Mouse (Mus musculus) hindbrain, postnatal 0 days (tissue): ENCODE data around the gene Hlcs. TPM values are rescaled to one million over a fixed set of nuclear protein-coding genes. Genes with fewer than 3 reads are reported as not detected.

Experiments used
- ATAC-seq: fragments of 200-750 bp; cut with Nextera tagmentation; 2 replicates; pipeline ENCODE4 v1.8.0; 2017; ENCODE audit warnings: mild to moderate bottlenecking, moderate TSS enrichment, moderate library complexity
- DNase-seq: peaks from one replicate; pipeline ENCODE4 v3.0.0-alpha.2; 2015; ENCODE audit warnings: low spot score
- H3K27ac ChIP-seq: fragments of 300-500 bp; sonication (generic); 2 replicates; pipeline ENCODE4 v1.5.1; 2014; ENCODE audit warnings: mild to moderate bottlenecking
- H3K27me3 ChIP-seq: fragments of 300-500 bp; sonication (generic); 2 replicates; pipeline ENCODE4 v1.6.1; 2014; ENCODE audit warnings: low read length, mixed read lengths; ENCODE audit not compliant: insufficient read depth
- H3K36me3 ChIP-seq: fragments of 300-500 bp; sonication (generic); 2 replicates; pipeline ENCODE4 v1.6.1; 2014; ENCODE audit warnings: low read length, mixed read lengths; ENCODE audit not compliant: insufficient read depth
- H3K4me1 ChIP-seq: fragments of 300-500 bp; sonication (generic); 2 replicates; pipeline ENCODE4 v1.6.1; 2014; ENCODE audit warnings: antibody characterized with exemption, low read length, mixed read lengths; ENCODE audit not compliant: insufficient read depth
- H3K4me2 ChIP-seq: fragments of 300-500 bp; sonication (generic); 2 replicates; pipeline ENCODE4 v1.6.1; 2014; ENCODE audit warnings: low read depth, mild to moderate bottlenecking, low read length, moderate library complexity, mixed read lengths
- H3K4me3 ChIP-seq: fragments of 300-500 bp; sonication (generic); 2 replicates; pipeline ENCODE4 v1.5.1; 2014; ENCODE audit warnings: low read length
- H3K9ac ChIP-seq: fragments of 300-500 bp; sonication (generic); replicated peaks from 2 replicates; pipeline ENCODE4 v1.6.1; 2014; ENCODE audit warnings: mild to moderate bottlenecking, low read length, moderate library complexity, mixed read lengths
- H3K9me3 ChIP-seq: fragments of 300-500 bp; sonication (generic); 2 replicates; pipeline ENCODE4 v1.6.1; 2016; ENCODE audit warnings: low read length, mixed read lengths
- CTCF ChIP-seq: IDR thresholded peaks from 2 replicates; pipeline ENCODE4 v1.5.1; 2016; ENCODE audit warnings: antibody characterized with exemption, control low read depth, low read depth
- WGBS: fragments of 180-500 bp; shearing (Covaris S2); extraction: QIAGEN DNeasy Blood & Tissue Kit; methylation state at CpG from one replicate; pipeline ENCODE4 v1.1.7; 2014; 5-methylcytosine and 5-hydroxymethylcytosine counted together
- polyA plus RNA-seq: library from polyadenylated mRNA; unstranded; fragments of >200 nt; fragmentation: Nextera tagmentation; extraction: Ambion mirVana; gene quantifications from 2 replicates; pipeline ENCODE4 v1.2.1, GENCODE M21; 2015
- total RNA-seq: library from RNA; depleted of rRNA; stranded (reverse); fragments of >200 nt; gene quantifications from 2 replicates; pipeline ENCODE4 v1.2.3, GENCODE M21; 2014

Gene Hlcs
- total and polyA plus RNA-seq, 2 experiments from 2014 or later, result 7.3 to 8.1 TPM

DNA sequence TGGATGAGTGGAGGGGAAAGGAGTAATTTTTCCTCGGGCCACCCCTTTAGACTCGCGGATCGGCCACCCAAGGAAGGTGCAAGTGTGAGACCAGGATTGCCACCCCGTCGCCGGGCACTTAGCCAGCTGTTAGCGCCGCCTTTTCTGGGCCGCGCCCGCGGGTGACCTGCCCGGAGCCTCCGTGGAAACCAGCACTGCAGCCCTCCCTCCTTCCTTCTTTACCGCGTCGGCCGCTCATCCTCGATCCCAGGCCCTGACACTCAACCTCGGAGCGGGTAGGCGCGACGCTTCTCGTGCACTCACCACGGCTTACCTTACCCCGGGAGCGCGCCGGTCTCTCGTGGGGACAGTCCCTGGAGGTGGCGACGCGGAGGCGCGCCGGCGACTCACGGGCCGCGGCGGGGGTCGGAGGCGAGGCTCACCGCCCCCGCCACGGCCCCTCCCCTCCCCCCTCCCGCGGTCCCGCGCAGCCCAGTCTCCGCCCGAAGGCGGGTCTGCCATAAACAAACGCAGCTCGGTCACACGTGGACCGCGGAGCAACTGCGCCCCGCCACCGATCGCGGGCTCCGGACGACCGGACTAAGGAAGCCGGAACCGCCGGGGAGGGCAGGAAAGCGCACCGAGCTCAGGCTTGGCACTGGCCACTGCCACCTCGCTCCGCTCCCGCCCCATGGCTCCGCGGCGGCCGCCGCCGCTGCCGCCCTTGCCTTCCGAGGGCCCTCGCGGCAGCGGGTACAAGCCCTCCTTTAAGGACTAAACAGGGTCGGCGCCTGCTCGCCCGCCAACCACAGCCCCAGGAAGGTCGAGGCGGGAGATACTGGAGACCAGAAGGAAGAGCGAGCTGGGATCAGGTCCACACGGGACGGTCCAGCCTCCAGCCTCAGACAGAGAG is 228.4 kb downstream of the Hlcs start, which contains the start of gene Sim2:
Gene Sim2, plus strand, starts transcription at position 221 of the 892 bp plus-strand sequence.
- no peak for DNase-seq
- Histone ChIP-seq H3K27ac (no peak within 1 kb of the TSS), H3K9me3 (no peaks in the 10 kb centered on the region), H3K9ac (no peak within 1 kb of the TSS), H3K4me1 (no peaks in the 10 kb centered on the region), H3K36me3 (no peaks in the 10 kb centered on the region), H3K27me3 (peaks cover 89% of the 10 kb centered on the region), H3K4me2 (peak within 1 kb of the TSS; percentile 44), H3K4me3 (peak within 1 kb of the TSS; percentile 27)
- ATAC-seq, result no peak
- no peak for TF ChIP-seq CTCF
- under 1% methylated on average over 72 of the region's 96 CpGs for WGBS

DNA sequence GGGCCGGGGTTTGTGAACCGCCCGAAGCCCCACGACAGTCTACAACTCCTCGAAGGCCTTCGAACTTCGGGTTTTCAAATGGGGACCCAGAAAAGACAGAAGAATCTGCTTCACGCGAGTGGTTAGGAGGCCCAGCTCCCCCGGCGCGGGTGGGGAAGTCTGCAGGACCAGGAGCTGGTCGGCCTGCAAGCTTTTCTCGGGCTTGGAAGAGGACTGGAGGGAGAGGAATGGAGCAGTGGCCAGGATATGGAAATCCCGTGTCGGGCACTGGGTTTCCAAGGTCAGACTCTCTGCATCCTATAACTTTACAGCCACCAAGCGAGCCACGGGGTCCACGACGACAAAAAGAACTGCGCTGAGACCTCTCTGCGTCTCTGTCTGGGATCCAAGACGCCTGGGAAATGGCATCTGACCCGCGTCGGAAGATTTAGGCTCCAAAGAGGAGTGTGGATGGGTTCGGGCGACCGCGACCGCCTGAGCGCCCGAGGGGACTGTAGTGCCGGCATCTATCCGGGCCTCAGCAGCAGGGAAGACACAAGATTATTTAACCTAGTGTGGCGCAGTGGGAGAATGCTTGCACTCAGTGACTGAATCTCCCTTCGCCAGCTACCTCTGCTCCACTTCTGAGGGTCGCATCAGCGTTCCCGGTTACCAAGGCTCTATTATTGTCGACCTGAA is 229.4 kb downstream of the Hlcs start:
- Histone ChIP-seq H3K9ac (no peak overlapping the region), H3K4me3 (no peak overlapping the region), H3K27ac (no peak overlapping the region), H3K36me3 (no peaks in the 10 kb centered on the region), H3K9me3 (no peaks in the 10 kb centered on the region), H3K4me1 (no peaks in the 10 kb centered on the region), H3K27me3 (peaks cover 89% of the 10 kb centered on the region), H3K4me2 (no peak overlapping the region)
- TF ChIP-seq CTCF, result no peak
- WGBS, result 2% methylated on average over 41 of the region's 41 CpGs
- ATAC-seq, result no peak
- no peak for DNase-seq

DNA sequence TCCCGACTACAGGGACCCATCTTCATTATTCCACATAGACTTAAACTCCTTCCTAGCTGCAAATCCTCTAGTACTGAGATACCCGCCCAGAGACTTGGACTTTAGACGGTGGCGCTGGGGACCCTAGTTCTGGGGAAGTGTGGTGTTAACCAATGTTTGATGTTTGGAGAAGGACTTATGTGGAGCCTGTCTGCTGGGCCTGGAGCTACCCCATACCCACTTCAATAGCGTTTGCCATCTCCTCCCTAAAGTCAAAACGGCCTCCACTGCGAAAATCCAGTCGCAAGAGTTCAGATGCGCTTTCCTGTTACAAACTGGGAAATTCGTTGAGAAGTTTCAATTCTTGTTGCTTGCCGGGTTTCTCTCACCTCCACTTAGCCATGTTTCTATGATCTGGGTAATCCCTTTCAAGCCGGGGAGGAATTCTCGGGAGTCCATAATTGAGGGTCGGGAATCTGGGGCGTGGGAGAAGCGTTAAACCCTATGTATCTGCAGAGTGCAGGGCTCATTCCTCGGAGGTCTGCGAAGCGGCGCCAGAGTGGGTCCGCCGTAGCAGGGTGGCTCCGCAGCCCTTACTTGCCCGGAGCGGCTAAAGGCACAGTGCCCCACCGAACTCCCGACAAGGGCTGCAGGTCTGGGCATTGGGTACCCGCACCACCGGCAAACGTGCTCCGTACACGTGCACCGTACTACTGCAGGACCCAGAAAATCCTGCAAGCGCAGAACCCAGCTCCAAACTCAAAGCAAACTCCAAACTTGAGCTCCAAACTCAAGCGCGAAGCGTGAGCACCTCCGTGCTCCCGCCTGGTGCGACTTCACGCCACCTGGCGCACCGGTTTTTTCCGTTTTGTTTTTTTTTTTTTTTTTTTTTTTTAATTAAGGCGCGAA is 230.2 kb downstream of the Hlcs start:
- Histone ChIP-seq H3K4me3 (no peak overlapping the region), H3K27me3 (peaks cover 87% of the 10 kb centered on the region), H3K4me1 (no peaks in the 10 kb centered on the region), H3K9me3 (no peaks in the 10 kb centered on the region), H3K4me2 (no peak overlapping the region), H3K9ac (no peak overlapping the region), H3K27ac (no peak overlapping the region), H3K36me3 (no peaks in the 10 kb centered on the region)
- ATAC-seq (no peak), DNase-seq (no peak)
- WGBS, result 1% methylated on average over 46 of the region's 46 CpGs
- no peak for TF ChIP-seq CTCF

DNA sequence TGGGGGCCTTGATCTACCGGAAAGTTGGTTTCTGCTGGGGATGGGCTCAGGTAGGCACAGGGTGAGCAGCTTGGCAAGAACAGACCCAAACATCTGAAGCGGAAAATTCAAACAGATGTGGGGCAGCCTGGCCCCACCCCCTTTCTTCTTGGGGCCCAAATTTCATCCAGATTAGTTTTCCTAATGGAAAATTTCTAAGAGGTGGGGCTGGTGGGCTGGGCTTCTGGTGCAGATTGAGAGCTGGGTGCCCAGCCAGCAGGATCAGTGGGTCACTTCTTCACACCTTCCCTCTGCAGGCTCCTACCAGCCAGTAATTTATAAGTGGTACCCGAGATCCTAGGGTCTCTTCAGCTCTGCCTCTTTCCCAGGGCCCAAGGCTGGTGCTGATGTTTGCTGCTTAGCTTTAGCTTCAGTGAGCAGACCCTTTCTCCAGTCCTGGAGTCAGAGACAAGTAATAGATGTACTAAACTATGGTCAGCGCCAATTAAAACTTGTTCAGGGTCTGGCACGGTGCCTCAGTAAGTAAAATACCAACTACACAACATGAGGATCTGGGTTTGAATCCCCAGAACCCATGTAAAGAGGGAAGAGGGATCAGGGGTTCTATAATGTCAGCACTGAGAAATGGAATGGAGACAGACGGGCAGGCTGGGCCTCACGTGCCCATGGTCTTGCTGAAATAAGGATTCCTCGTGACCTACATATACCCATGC is 231.2 kb downstream of the Hlcs start:
- 9% methylated on average over 8 of the region's 8 CpGs for WGBS
- ATAC-seq, result no peak

DNA sequence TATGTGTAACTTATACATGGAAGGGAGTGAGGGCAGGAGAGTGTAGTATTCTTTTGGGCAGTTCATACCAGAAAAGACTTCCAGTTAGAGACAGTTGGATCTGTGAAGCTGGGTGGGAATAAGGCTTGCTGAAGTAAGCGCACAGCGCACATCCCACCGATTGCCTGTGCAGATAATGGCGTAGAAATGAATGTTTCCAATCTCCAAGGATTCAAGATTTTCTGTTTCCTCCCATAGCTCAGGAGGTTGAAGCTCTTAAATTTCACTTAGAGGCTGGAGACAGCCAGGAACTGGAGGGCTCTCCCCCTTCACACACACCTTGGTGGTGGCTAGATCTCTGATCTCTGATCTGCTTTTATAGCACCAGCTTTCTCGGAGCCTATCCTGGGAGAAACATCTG is 231.8 kb downstream of the Hlcs start:
- ATAC-seq, result no peak
- DNase-seq, result no peak
- Histone ChIP-seq H3K9me3 (no peaks in the 10 kb centered on the region), H3K4me2 (no peak overlapping the region), H3K4me1 (no peaks in the 10 kb centered on the region), H3K4me3 (no peak overlapping the region), H3K27ac (no peak overlapping the region), H3K27me3 (peaks cover 87% of the 10 kb centered on the region), H3K36me3 (no peaks in the 10 kb centered on the region), H3K9ac (no peak overlapping the region)
- WGBS, result 11% methylated on average over 5 of the region's 5 CpGs
- no peak for TF ChIP-seq CTCF

More for the DNA sequence above, 231.2 kb downstream of the Hlcs start:
- Histone ChIP-seq H3K36me3 (no peaks in the 10 kb centered on the region), H3K27me3 (peaks cover 88% of the 10 kb centered on the region), H3K4me2 (no peak overlapping the region), H3K27ac (no peak overlapping the region), H3K4me1 (no peaks in the 10 kb centered on the region), H3K4me3 (no peak overlapping the region), H3K9ac (no peak overlapping the region), H3K9me3 (no peaks in the 10 kb centered on the region)
- no peak for TF ChIP-seq CTCF
- no peak for DNase-seq
